ENCODE assay signal across 16 mouse cellular contexts in genomic region chr3:21149618-21150017, GRCm38 (mm10).
"Had no signal": no experiment of that assay in that cellular context is flagged by ENCODE, and none has a peak within 500 bp of the region (broad histone marks: within the 10 kb centered on the region; RNA-seq: fewer than 3 reads in every experiment).

No protein-coding gene starts in this region.

- DNase-seq: lung, adult 18-20 months; lung, embryonic 14.5 days; lung, postnatal 10 days; lung, postnatal 4 days; midbrain, embryonic 14.5 days; right cerebral cortex, postnatal 14 days; right cerebral cortex, postnatal 4 days; spleen, adult 18-20 months; thymus, adult 2 months; thymus, postnatal 25 days; thymus, postnatal 4 days had no signal

- H3K9me3 ChIP-seq: midbrain, embryonic 10.5 days; midbrain, embryonic 12.5 days; neural tube, embryonic 12.5 days had no signal

- H3K27ac ChIP-seq: liver, embryonic 14.5 days; midbrain, embryonic 10.5 days; midbrain, embryonic 12.5 days; neural tube, embryonic 12.5 days had no signal

- H3K4me2 ChIP-seq: lung, embryonic 14.5 days; midbrain, embryonic 12.5 days; neural tube, embryonic 12.5 days had no signal

- H3K4me3 ChIP-seq: midbrain, embryonic 10.5 days; midbrain, embryonic 12.5 days; neural tube, embryonic 12.5 days had no signal

- H3K27me3 ChIP-seq: midbrain, embryonic 12.5 days; neural tube, embryonic 12.5 days had no signal

- H3K36me3 ChIP-seq: midbrain, embryonic 10.5 days; midbrain, embryonic 12.5 days; neural tube, embryonic 12.5 days had no signal

- ATAC-seq: midbrain, embryonic 16.5 days had no signal

- H3K4me1 ChIP-seq: midbrain, embryonic 10.5 days; midbrain, embryonic 12.5 days; neural tube, embryonic 12.5 days had no signal

- H3K9ac ChIP-seq: liver, embryonic 14.5 days; lung, embryonic 14.5 days; midbrain, embryonic 12.5 days; neural tube, embryonic 12.5 days had no signal
